Mouse (Mus musculus) kidney, postnatal 36 days (tissue): ENCODE results near the gene Ampd3.

ENCODE experiments used
- DNase-seq, 2 experiments: peaks; one replicate each; pipeline ENCODE4 v3.0.0; 2021 to 2022; ENCODE audit warnings: mixed read lengths in 2 of 2

Gene Ampd3

GRCm38 (mm10) chr7:110801028-110801427 lies 33.0 kb downstream of the Ampd3 start:
- peak; percentile 85 to 92 for DNase-seq

- no peak for DNase-seq
These were observed 35.1 kb downstream of the Ampd3 start for GRCm38 (mm10) chr7:110803131-110803530.

GRCm38 (mm10) chr7:110804266-110804665 lies 36.3 kb downstream of the Ampd3 start:
- DNase-seq: peak in 1 of 2 experiments; percentile 35

DNA sequence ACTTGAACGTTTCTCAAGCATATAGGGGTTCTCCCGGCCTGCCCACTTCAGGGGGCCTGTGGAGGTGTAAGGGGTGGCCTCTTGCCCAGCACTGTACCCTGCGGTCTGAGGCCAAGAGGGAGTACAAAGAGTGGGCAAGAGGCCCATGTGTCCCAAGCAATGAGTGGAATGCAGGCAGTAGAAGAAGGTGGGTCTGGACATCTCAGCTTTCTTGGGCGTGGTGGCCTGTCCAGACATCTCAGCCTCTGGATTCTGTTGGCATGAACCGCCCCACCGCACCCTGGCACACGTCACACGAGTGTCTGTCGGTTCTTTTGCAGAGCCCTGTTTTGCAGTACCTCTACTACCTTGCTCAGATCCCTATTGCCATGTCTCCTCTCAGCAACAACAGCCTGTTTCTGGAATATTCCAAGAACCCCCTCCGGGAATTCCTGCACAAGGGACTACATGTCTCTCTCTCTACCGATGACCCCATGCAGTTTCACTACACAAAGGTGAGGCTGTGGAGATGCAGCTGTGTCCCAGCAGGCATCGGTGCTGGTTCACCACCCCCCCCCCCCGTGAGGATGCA lies 39.5 kb downstream of the Ampd3 start:
- no peak for DNase-seq

- DNase-seq: no peak
These were observed 41.0 kb downstream of the Ampd3 start for GRCm38 (mm10) chr7:110808962-110809361.

DNA sequence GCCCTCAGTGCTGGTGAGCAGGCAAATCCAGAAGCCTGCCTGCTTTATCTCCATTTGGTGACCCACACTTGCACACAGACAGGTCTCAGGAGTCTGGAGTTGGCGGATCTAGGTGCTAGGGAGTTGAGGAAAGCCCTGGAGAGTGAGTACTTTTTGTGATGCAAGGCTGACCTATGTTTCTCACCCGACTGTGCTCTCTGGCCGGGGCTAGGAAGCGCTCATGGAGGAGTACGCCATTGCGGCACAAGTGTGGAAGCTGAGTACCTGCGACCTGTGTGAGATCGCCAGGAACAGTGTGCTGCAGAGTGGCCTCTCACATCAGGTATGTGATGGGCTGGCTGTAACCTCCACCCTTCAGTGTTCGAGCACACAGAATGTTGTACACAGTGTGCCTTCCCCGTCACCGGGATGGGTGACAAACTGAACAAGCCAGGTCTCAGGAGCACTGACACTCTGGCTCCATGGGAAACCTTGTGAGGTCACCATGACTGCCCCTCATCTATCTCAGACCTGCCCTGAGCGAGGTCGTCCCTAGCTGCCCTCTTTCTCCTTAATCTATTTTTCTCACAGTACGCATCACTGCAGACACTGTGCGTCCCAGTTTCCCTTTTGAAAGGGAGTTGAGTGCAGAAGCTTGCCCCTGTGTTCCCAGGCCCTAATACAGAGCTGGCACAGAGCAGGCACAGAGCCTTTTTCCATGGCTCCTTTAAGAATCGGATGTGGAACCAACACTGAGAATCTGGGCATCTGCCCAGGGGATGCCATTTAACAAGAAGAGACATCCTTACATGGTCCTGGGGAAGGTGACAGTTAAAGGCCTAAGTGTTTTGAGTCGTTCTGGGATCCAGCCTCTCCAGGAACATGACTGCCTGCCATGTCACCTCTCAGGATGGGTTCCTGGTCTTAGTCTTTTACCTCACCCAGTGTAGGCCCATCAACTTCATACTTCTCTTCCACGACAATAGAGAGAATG lies 41.9 kb downstream of the Ampd3 start:
- no peak for DNase-seq

DNA sequence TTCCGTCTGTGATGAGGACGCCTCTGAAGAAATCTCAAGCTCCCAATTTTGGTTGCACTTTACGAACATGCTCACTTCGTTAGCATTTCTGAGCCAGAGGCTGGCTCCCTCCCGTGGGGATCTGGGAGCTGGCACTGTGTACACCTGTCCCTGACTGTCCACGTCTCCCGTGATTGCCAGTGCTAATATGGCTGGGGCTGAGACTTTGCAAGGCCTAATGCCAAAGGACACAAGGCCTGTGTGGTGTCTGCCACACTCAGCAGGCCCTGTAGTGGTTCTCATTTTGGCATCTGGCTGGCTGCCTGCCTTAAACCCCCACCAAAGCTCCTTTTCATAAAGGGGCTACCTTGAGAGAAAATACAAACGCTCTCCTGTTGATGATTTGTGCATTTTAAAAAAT lies 43.0 kb downstream of the Ampd3 start:
- no peak for DNase-seq

GRCm38 (mm10) chr7:110811529-110811928 lies 43.5 kb downstream of the Ampd3 start:
- no peak for DNase-seq

DNA sequence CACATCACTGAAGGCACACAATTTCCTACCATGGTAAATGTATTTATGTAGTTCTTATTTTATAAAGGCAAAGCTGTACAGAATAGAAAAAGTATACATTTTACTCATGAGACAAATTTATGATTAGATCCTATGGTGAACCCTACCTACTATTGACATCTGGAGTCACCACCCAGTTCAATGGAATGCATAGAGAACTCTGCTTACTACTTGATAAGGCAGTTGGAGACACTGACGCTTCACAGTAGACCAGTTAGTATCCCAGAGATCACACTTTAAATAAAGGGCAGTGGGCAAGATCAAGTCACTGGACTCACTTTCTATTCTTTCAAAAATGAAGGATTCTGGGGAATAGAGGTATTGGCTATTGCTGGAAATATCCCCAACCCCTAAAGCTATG lies 46.0 kb downstream of the Ampd3 start:
- DNase-seq: no peak

- peak; percentile 50 to 70 for DNase-seq
These were observed 48.0 kb downstream of the Ampd3 start for GRCm38 (mm10) chr7:110816037-110816436.

GRCm38 (mm10) chr7:110818206-110818605 lies 50.2 kb downstream of the Ampd3 start:
- peak; percentile 51 to 61 for DNase-seq

- DNase-seq: no peak
These were observed 50.9 kb downstream of the Ampd3 start for GRCm38 (mm10) chr7:110818787-110819350.

DNA sequence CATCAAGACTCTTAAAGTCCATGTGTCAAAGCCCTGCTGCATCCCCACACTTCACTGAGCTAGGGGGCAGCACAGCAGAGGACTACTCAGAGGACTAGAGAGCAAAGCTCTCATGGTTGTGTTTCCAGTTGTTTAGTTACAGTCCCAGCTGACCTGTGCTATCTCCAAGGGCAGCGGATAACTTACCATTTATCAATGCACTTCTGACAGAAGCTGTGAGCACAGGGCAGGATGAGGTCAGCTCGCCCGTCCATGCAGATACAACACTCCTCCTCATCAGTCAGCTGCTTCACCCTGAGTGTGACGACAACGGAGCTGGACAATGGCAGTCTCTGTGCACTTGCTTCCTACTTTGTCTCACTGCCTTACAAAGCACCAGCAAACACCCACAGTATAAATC lies 53.1 kb downstream of the Ampd3 start:
- no peak for DNase-seq

- DNase-seq: peak in 1 of 2 experiments; percentile 56
These were observed 53.6 kb downstream of the Ampd3 start for GRCm38 (mm10) chr7:110821653-110822052.

GRCm38 (mm10) chr7:110822055-110822454 lies 54.0 kb downstream of the Ampd3 start:
- DNase-seq: no peak

GRCm38 (mm10) chr7:110823076-110823475 lies 55.1 kb downstream of the Ampd3 start:
- DNase-seq: no peak

- no peak for DNase-seq
These were observed 55.6 kb downstream of the Ampd3 start for GRCm38 (mm10) chr7:110823593-110823992.

GRCm38 (mm10) chr7:110823995-110824953 lies 56.3 kb downstream of the Ampd3 start:
- DNase-seq: no peak

- DNase-seq: no peak
These were observed 65.0 kb downstream of the Ampd3 start for GRCm38 (mm10) chr7:110833024-110833423.

DNA sequence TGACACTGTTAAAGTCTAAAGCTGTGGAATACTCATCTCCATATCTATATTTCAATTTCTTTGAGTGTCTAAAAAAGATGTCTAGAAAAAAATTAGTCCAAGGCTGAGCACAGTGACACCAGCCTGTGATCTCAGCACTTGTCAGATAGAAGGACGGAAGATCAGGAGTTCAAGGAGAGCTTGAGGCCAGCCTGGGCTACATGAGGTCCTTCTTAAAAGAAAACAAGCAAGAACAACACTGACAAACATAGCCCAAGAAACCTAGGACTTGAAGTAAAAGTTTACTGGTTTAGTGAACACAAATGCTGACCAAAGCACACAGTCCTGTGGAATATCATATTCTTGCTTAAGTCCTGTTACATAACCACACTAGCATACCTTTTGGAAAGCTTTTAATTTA lies 66.0 kb downstream of the Ampd3 start:
- DNase-seq: no peak

GRCm38 (mm10) chr7:110834522-110834921 lies 66.5 kb downstream of the Ampd3 start:
- no peak for DNase-seq

DNA sequence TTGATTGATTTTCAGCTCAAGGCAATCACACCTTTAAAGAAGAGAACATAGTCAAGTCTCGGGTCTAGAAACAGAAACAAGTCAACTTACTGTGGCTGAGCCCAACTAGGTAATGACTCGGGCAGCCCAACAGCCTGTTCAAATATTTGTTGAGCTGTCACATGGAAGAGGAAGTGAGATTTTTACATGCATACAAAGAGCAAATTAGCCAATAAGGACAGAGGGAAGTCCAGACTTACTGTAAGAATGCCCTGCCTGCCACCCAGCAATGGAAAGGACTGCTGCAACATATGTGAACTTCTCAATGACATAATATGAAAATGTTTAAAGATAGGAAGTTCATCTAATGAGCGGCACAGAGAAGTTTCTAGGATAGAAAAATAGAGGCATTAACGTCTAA lies 72.3 kb downstream of the Ampd3 start:
- DNase-seq: no peak
